Mouse (Mus musculus) lung, postnatal 0 days (tissue): ENCODE data around the gene Mex3a. TPM values are rescaled to one million over a fixed set of nuclear protein-coding genes. Genes with fewer than 3 reads are reported as not detected.

Experiments used
- ATAC-seq: fragments of 200-750 bp; cut with Nextera tagmentation; 2 replicates; pipeline ENCODE4 v1.8.0; 2017; ENCODE audit warnings: moderate library complexity
- DNase-seq: peaks from one replicate; pipeline ENCODE4 v3.0.0-alpha.2; 2016; ENCODE audit warnings: low spot score
- H3K27ac ChIP-seq: fragments of 300-500 bp; sonication (generic); 2 replicates; pipeline ENCODE4 v1.5.1; 2014; ENCODE audit warnings: antibody characterized with exemption, mild to moderate bottlenecking, low read length, mixed read lengths
- H3K27me3 ChIP-seq: fragments of 300-500 bp; sonication (generic); replicated peaks from 2 replicates; pipeline ENCODE4 v1.6.1; 2014; ENCODE audit warnings: low read length, mixed read lengths; ENCODE audit not compliant: insufficient read depth
- H3K36me3 ChIP-seq: fragments of 300-500 bp; sonication (generic); 2 replicates; pipeline ENCODE4 v1.6.1; 2014; ENCODE audit warnings: low read length, mixed read lengths; ENCODE audit not compliant: insufficient read depth
- H3K4me1 ChIP-seq: fragments of 300-500 bp; sonication (generic); 2 replicates; pipeline ENCODE4 v1.6.1; 2014; ENCODE audit warnings: antibody characterized with exemption, low read depth, low read length, mixed read lengths; ENCODE audit not compliant: insufficient read depth
- H3K4me2 ChIP-seq: fragments of 300-500 bp; sonication (generic); replicated peaks from 2 replicates; pipeline ENCODE4 v1.6.1; 2014; ENCODE audit warnings: low read depth, mild to moderate bottlenecking, low read length, moderate library complexity, mixed read lengths
- H3K4me3 ChIP-seq: fragments of 300-500 bp; sonication (generic); 2 replicates; pipeline ENCODE4 v1.5.1; 2014; ENCODE audit warnings: low read depth, low read length
- H3K9ac ChIP-seq: fragments of 300-500 bp; sonication (generic); replicated peaks from 2 replicates; pipeline ENCODE4 v1.6.1; 2014; ENCODE audit warnings: low read depth, mild to moderate bottlenecking
- H3K9me3 ChIP-seq: fragments of 300-500 bp; sonication (generic); 2 replicates; pipeline ENCODE4 v1.6.1; 2016; ENCODE audit warnings: low read length, mixed read lengths
- CTCF ChIP-seq: IDR thresholded peaks from 2 replicates; pipeline ENCODE4 v1.5.1; 2016; ENCODE audit warnings: antibody characterized with exemption, mild to moderate bottlenecking
- EP300 ChIP-seq: IDR thresholded peaks from 2 replicates; pipeline ENCODE4 v1.6.1; 2016; ENCODE audit warnings: antibody characterized with exemption, mild to moderate bottlenecking, control low read depth
- WGBS: fragments of 180-500 bp; shearing (Covaris S2); extraction: QIAGEN DNeasy Blood & Tissue Kit; methylation state at CpG from one replicate; pipeline ENCODE4 v1.1.7; 2014; 5-methylcytosine and 5-hydroxymethylcytosine counted together
- polyA plus RNA-seq: library from polyadenylated mRNA; unstranded; fragments of >200 nt; fragmentation: Nextera tagmentation; extraction: Ambion mirVana; gene quantifications from 2 replicates; pipeline ENCODE4 v1.2.1, GENCODE M21; 2015

Gene Mex3a
- polyA plus RNA-seq, 1 experiment from 2014 or later = 2.6 TPM

GRCm38 (mm10) chr3:88559596-88559995 lies 27.4 kb downstream of the Mex3a start:
- Histone ChIP-seq H3K9ac (no peak overlapping the region), H3K27me3 (no peaks in the 10 kb centered on the region), H3K27ac (no peak overlapping the region), H3K9me3 (no peaks in the 10 kb centered on the region), H3K4me3 (no peak overlapping the region), H3K4me2 (no peak overlapping the region), H3K4me1 (peaks cover 2% of the 10 kb centered on the region; the same call in 1 of the 2 replicates), H3K36me3 (peaks cover 43% of the 10 kb centered on the region)
- 97% methylated on average over 9 of the region's 9 CpGs for WGBS
- TF ChIP-seq EP300 (no peak), CTCF (no peak)
- ATAC-seq (no peak), DNase-seq (no peak)

DNA sequence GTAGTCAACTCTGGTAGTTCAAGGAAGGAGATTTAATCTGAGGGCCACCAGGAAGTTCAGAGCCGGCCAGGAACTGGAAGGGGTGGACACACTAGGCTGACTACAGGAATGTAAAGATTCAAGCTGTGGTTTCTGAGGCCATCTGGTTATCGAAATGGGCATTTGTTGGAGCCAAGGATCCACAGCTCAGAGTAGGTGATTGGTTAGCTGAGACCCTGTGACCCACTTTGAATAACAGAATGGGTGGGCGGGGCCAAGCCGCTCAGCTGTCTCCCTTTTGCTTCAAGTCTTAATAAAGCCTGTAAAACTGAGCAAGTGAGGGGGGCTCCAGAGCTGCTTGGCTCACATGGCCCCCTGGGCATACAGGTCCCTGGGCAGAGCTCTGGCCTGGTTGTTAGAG lies 29.8 kb downstream of the Mex3a start:
- Histone ChIP-seq H3K4me2 (no peak overlapping the region), H3K4me1 (no peaks in the 10 kb centered on the region), H3K9me3 (no peaks in the 10 kb centered on the region), H3K9ac (no peak overlapping the region), H3K27me3 (no peaks in the 10 kb centered on the region), H3K36me3 (peaks cover 56% of the 10 kb centered on the region), H3K27ac (no peak overlapping the region), H3K4me3 (no peak overlapping the region)
- DNase-seq (no peak), ATAC-seq (no peak)
- TF ChIP-seq EP300 (no peak), CTCF (no peak)
- 68% methylated on average over 4 of the region's 4 CpGs for WGBS

DNA sequence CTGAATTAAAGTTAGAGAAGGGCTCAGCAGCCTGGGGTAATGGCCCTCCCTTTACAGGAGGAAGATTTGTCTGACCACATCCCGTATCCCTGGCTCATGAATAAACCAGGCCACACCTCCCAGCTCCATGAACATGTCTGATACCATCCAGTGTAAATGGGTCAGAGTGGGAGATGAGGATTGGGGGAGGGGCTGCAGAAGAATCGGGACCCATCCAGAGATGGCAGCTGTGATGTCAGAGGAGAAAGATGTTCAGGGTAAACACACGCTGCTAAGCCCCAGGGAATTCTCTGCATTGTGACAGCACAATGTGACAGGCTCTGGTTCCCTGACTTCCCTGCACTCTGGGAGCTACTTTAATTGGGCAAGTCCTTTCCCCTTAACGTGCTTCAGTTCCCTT lies 31.2 kb downstream of the Mex3a start:
- Histone ChIP-seq H3K4me2 (no peak overlapping the region), H3K36me3 (peaks cover 56% of the 10 kb centered on the region), H3K4me1 (no peaks in the 10 kb centered on the region), H3K27me3 (no peaks in the 10 kb centered on the region), H3K9me3 (no peaks in the 10 kb centered on the region), H3K27ac (no peak overlapping the region), H3K9ac (no peak overlapping the region), H3K4me3 (no peak overlapping the region)
- ATAC-seq = peak; percentile 26; the same call in 1 of the 2 replicates
- no peak for TF ChIP-seq EP300
- no peak for TF ChIP-seq CTCF
- 72% methylated on average over 4 of the region's 4 CpGs for WGBS
- DNase-seq = no peak

GRCm38 (mm10) chr3:88563966-88564365 lies 31.8 kb downstream of the Mex3a start:
- DNase-seq (no peak), ATAC-seq (no peak)
- Histone ChIP-seq H3K4me2 (no peak overlapping the region), H3K4me1 (no peaks in the 10 kb centered on the region), H3K36me3 (peaks cover 59% of the 10 kb centered on the region), H3K9ac (no peak overlapping the region), H3K27ac (no peak overlapping the region), H3K27me3 (no peaks in the 10 kb centered on the region), H3K9me3 (no peaks in the 10 kb centered on the region), H3K4me3 (no peak overlapping the region)
- WGBS = 86% methylated on average over 7 of the region's 7 CpGs
- TF ChIP-seq CTCF (no peak), EP300 (no peak)

- no peak for TF ChIP-seq EP300
- no peak for TF ChIP-seq CTCF
- no peaks in the 10 kb centered on the region for H3K27me3 ChIP-seq
- no peaks in the 10 kb centered on the region for H3K4me1 ChIP-seq
- DNase-seq = no peak
- H3K36me3 ChIP-seq = peaks cover 55% of the 10 kb centered on the region
- no peaks in the 10 kb centered on the region for H3K9me3 ChIP-seq
- WGBS = 97% methylated on average over 3 of the region's 3 CpGs
- no peak overlapping the region for H3K4me3 ChIP-seq
- ATAC-seq = no peak
- no peak overlapping the region for H3K9ac ChIP-seq
- no peak overlapping the region for H3K27ac ChIP-seq
- no peak overlapping the region for H3K4me2 ChIP-seq
Observed at GRCm38 (mm10) chr3:88566116-88566515, 33.9 kb downstream of the Mex3a start.

DNA sequence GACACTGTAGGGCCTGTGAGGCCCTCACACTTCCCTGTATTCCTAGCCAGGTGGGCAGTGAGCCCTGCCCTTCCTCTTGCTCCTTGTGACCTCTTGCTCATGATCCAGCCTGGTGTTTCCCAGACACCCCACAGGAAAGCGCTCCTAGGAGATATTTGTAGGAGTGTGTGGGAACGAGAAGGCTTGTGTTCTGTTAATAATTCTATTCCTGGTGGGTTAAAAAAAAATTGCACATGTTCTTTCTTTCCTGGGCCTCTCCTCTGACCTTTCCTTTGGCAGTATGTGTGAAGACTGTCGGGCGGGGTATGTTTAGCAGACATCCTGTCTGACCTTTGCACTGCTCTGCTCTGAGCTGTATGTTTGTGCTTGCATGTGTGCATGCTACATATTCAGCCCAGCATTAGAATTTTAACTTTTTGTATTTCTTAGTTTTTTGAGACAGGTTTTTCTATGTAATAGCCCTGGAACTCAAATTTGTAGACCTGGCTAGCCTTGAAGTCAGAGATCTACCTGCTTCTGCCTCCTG lies 34.4 kb downstream of the Mex3a start:
- Histone ChIP-seq H3K36me3 (peaks cover 50% of the 10 kb centered on the region), H3K4me1 (no peaks in the 10 kb centered on the region), H3K9ac (no peak overlapping the region), H3K9me3 (no peaks in the 10 kb centered on the region), H3K4me2 (no peak overlapping the region), H3K4me3 (no peak overlapping the region), H3K27ac (no peak overlapping the region), H3K27me3 (no peaks in the 10 kb centered on the region)
- no peak for TF ChIP-seq CTCF
- no peak for ATAC-seq
- 82% methylated on average over 4 of the region's 4 CpGs for WGBS
- no peak for DNase-seq

DNA sequence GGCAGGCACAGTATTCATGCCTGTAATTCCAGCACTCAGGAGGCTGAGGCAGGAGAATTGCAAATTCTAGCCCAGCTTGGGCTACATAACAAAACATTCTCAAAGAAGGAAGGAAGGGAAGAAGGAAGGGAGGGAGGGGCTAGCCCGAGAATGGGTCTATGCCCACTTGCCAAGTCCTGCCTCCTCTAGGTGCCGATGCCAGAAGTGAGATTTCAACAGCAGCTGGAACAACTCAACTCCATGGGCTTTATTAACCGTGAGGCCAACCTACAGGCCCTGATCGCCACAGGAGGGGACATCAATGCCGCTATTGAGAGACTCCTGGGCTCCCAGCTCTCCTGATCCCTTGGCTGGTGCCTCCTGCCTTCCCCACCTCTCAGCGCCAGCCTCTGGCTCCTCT lies 35.7 kb downstream of the Mex3a start:
- WGBS = 67% methylated on average over 6 of the region's 6 CpGs
- peaks cover 46% of the 10 kb centered on the region for H3K36me3 ChIP-seq
- DNase-seq (no peak), ATAC-seq (no peak)
- H3K4me1 ChIP-seq = no peaks in the 10 kb centered on the region
- H3K27me3 ChIP-seq = no peaks in the 10 kb centered on the region
- H3K9ac ChIP-seq = no peak overlapping the region
- no peak overlapping the region for H3K4me2 ChIP-seq
- no peaks in the 10 kb centered on the region for H3K9me3 ChIP-seq
- H3K27ac ChIP-seq = no peak overlapping the region
- no peak for TF ChIP-seq CTCF
- no peak for TF ChIP-seq EP300
- H3K4me3 ChIP-seq = no peak overlapping the region
